Mouse (Mus musculus): ENCODE results near the gene Itprid1. TPM values are rescaled to one million over a fixed set of nuclear protein-coding genes. Genes with fewer than 3 reads are reported as not detected.

Itprid1 gene
- 0.07 and 0.15 TPM in 2 replicates for polyA plus RNA-seq (2016; fragmentation: Nextera tagmentation; extraction: Ambion mirVana)

GRCm38 (mm10) chr6:55836650-55837320, at the start of gene Itprid1:
Gene Itprid1 (plus strand): TSS chr6:55836895.
- no peaks in the 10 kb centered on the region for H3K27me3 ChIP-seq (ENCODE audit: insufficient read depth, poor library complexity, severe bottlenecking)
- WGBS, result 83% methylated on average over 8 of the region's 8 CpGs
- DNase-seq (ENCODE audit: low spot score), result no peak

GRCm38 (mm10) chr6:55789557-55789956, 47.1 kb upstream of the Itprid1 start:
- H3K27ac ChIP-seq, result no peak overlapping the region
- peaks cover 26% of the 10 kb centered on the region for H3K4me1 ChIP-seq (replicated peaks)
- no peaks in the 10 kb centered on the region for H3K9me3 ChIP-seq
- no peak for DNase-seq (ENCODE audit: low spot score)
- 88% methylated on average over 1 of the region's 1 CpGs for WGBS
- H3K36me3 ChIP-seq, result no peaks in the 10 kb centered on the region
- H3K27me3 ChIP-seq (ENCODE audit: insufficient read depth, poor library complexity, severe bottlenecking), result no peaks in the 10 kb centered on the region
- H3K4me3 ChIP-seq, result no peak overlapping the region

More at GRCm38 (mm10) chr6:55836650-55837320, at the start of gene Itprid1:
- no peaks in the 10 kb centered on the region for H3K9me3 ChIP-seq
- H3K36me3 ChIP-seq, result no peaks in the 10 kb centered on the region
- H3K4me3 ChIP-seq, result no peak within 1 kb of the TSS
- H3K27ac ChIP-seq, result no peak within 1 kb of the TSS
- H3K4me1 ChIP-seq (replicated peaks), result 0 out of 2 replicates have a peak, but pooled peaks cover 5% of the 10 kb centered on the region

GRCm38 (mm10) chr6:55791852-55792496, 44.7 kb upstream of the Itprid1 start:
- Histone ChIP-seq H3K27ac (peak overlapping the region; percentile 88), H3K4me1 (replicated peaks) (peaks cover 26% of the 10 kb centered on the region), H3K9me3 (no peaks in the 10 kb centered on the region), H3K4me3 (no peak overlapping the region), H3K27me3 (ENCODE audit: insufficient read depth, poor library complexity, severe bottlenecking) (no peaks in the 10 kb centered on the region), H3K36me3 (no peaks in the 10 kb centered on the region)
- WGBS, result 11% methylated on average over 6 of the region's 6 CpGs
- DNase-seq (ENCODE audit: low spot score), result peak; percentile 60

- H3K27ac ChIP-seq, result peak overlapping the region; percentile 88
- 60% methylated on average over 8 of the region's 8 CpGs for WGBS
- H3K9me3 ChIP-seq, result no peaks in the 10 kb centered on the region
- DNase-seq (ENCODE audit: low spot score), result no peak
- peaks cover 26% of the 10 kb centered on the region for H3K4me1 ChIP-seq (replicated peaks)
- H3K4me3 ChIP-seq, result no peak overlapping the region
- H3K36me3 ChIP-seq, result no peaks in the 10 kb centered on the region
- no peaks in the 10 kb centered on the region for H3K27me3 ChIP-seq (ENCODE audit: insufficient read depth, poor library complexity, severe bottlenecking)
These were observed 44.2 kb upstream of the Itprid1 start for GRCm38 (mm10) chr6:55792536-55792935.

GRCm38 (mm10) chr6:55802686-55803085, 34.0 kb upstream of the Itprid1 start:
- Histone ChIP-seq H3K4me3 (no peak overlapping the region), H3K36me3 (no peaks in the 10 kb centered on the region), H3K4me1 (replicated peaks) (peaks cover 22% of the 10 kb centered on the region), H3K27me3 (ENCODE audit: insufficient read depth, poor library complexity, severe bottlenecking) (peaks cover 6% of the 10 kb centered on the region; the same call in 1 of the 2 replicates), H3K27ac (no peak overlapping the region), H3K9me3 (no peaks in the 10 kb centered on the region)
- WGBS, result 75% methylated on average over 1 of the region's 1 CpGs
- DNase-seq (ENCODE audit: low spot score), result no peak

GRCm38 (mm10) chr6:55803357-55803756, 33.3 kb upstream of the Itprid1 start:
- peaks cover 22% of the 10 kb centered on the region for H3K4me1 ChIP-seq (replicated peaks)
- no peak overlapping the region for H3K4me3 ChIP-seq
- H3K27ac ChIP-seq, result no peak overlapping the region
- no peaks in the 10 kb centered on the region for H3K9me3 ChIP-seq
- peaks cover 10% of the 10 kb centered on the region; the same call in 1 of the 2 replicates for H3K27me3 ChIP-seq (ENCODE audit: insufficient read depth, poor library complexity, severe bottlenecking)
- 83% methylated on average over 7 of the region's 7 CpGs for WGBS
- H3K36me3 ChIP-seq, result no peaks in the 10 kb centered on the region
- no peak for DNase-seq (ENCODE audit: low spot score)

- DNase-seq (ENCODE audit: low spot score), result peak; percentile 28
- Histone ChIP-seq H3K27ac (no peak overlapping the region), H3K27me3 (ENCODE audit: insufficient read depth, poor library complexity, severe bottlenecking) (peaks cover 10% of the 10 kb centered on the region; the same call in 1 of the 2 replicates), H3K36me3 (no peaks in the 10 kb centered on the region), H3K4me3 (no peak overlapping the region), H3K9me3 (no peaks in the 10 kb centered on the region), H3K4me1 (replicated peaks) (peaks cover 22% of the 10 kb centered on the region)
- 32% methylated on average over 12 of the region's 12 CpGs for WGBS
These were observed 32.6 kb upstream of the Itprid1 start for GRCm38 (mm10) chr6:55803991-55804680.

GRCm38 (mm10) chr6:55804681-55805000, 32.1 kb upstream of the Itprid1 start:
- Histone ChIP-seq H3K4me1 (replicated peaks) (peaks cover 22% of the 10 kb centered on the region), H3K27me3 (ENCODE audit: insufficient read depth, poor library complexity, severe bottlenecking) (peaks cover 10% of the 10 kb centered on the region; the same call in 1 of the 2 replicates), H3K4me3 (no peak overlapping the region), H3K27ac (no peak overlapping the region; the same call in 1 of the 2 replicates), H3K9me3 (no peaks in the 10 kb centered on the region), H3K36me3 (no peaks in the 10 kb centered on the region)
- DNase-seq (ENCODE audit: low spot score), result no peak
- 82% methylated on average over 4 of the region's 4 CpGs for WGBS

- peaks cover 10% of the 10 kb centered on the region; the same call in 1 of the 2 replicates for H3K27me3 ChIP-seq (ENCODE audit: insufficient read depth, poor library complexity, severe bottlenecking)
- DNase-seq (ENCODE audit: low spot score), result peak; percentile 37
- 61% methylated on average over 9 of the region's 9 CpGs for WGBS
- peak overlapping the region; percentile 45; the same call in 1 of the 2 replicates for H3K27ac ChIP-seq
- H3K36me3 ChIP-seq, result no peaks in the 10 kb centered on the region
- no peaks in the 10 kb centered on the region for H3K9me3 ChIP-seq
- H3K4me3 ChIP-seq, result no peak overlapping the region
- peaks cover 22% of the 10 kb centered on the region for H3K4me1 ChIP-seq (replicated peaks)
These were observed 31.2 kb upstream of the Itprid1 start for GRCm38 (mm10) chr6:55805291-55806137.

GRCm38 (mm10) chr6:55806537-55806936, 30.2 kb upstream of the Itprid1 start:
- H3K9me3 ChIP-seq, result no peaks in the 10 kb centered on the region
- no peaks in the 10 kb centered on the region for H3K36me3 ChIP-seq
- no peak overlapping the region for H3K27ac ChIP-seq
- 87% methylated on average over 2 of the region's 2 CpGs for WGBS
- H3K27me3 ChIP-seq (ENCODE audit: insufficient read depth, poor library complexity, severe bottlenecking), result peaks cover 15% of the 10 kb centered on the region; the same call in 1 of the 2 replicates
- no peak overlapping the region for H3K4me3 ChIP-seq
- no peak for DNase-seq (ENCODE audit: low spot score)
- H3K4me1 ChIP-seq (replicated peaks), result peaks cover 22% of the 10 kb centered on the region

- 80% methylated on average over 3 of the region's 3 CpGs for WGBS
- no peaks in the 10 kb centered on the region for H3K9me3 ChIP-seq
- H3K4me3 ChIP-seq, result no peak overlapping the region
- DNase-seq (ENCODE audit: low spot score), result no peak
- no peaks in the 10 kb centered on the region for H3K36me3 ChIP-seq
- H3K27me3 ChIP-seq (ENCODE audit: insufficient read depth, poor library complexity, severe bottlenecking), result peaks cover 10% of the 10 kb centered on the region; the same call in 1 of the 2 replicates
- H3K4me1 ChIP-seq (replicated peaks), result peaks cover 22% of the 10 kb centered on the region
- no peak overlapping the region for H3K27ac ChIP-seq
These were observed 28.0 kb upstream of the Itprid1 start for GRCm38 (mm10) chr6:55808692-55809091.

GRCm38 (mm10) chr6:55811153-55811552, 25.5 kb upstream of the Itprid1 start:
- H3K27me3 ChIP-seq (ENCODE audit: insufficient read depth, poor library complexity, severe bottlenecking), result peaks cover 10% of the 10 kb centered on the region; the same call in 1 of the 2 replicates
- H3K36me3 ChIP-seq, result no peaks in the 10 kb centered on the region
- H3K4me3 ChIP-seq, result no peak overlapping the region
- H3K27ac ChIP-seq, result no peak overlapping the region
- 88% methylated on average over 8 of the region's 8 CpGs for WGBS
- H3K9me3 ChIP-seq, result no peaks in the 10 kb centered on the region
- no peak for DNase-seq (ENCODE audit: low spot score)
- no peaks in the 10 kb centered on the region for H3K4me1 ChIP-seq (replicated peaks)
